Mouse (Mus musculus): ENCODE results near the gene Tbce. TPM values are rescaled to one million over a fixed set of nuclear protein-coding genes. Genes with fewer than 3 reads are reported as not detected.

Tbce gene
- 14.4 and 15.9 TPM in 2 replicates for polyA plus RNA-seq (2012; rRNA removed)

- no peaks in the 10 kb centered on the region for H3K27me3 ChIP-seq (ENCODE audit: control insufficient read depth, insufficient read depth, low read length)
- no peak for TF ChIP-seq CTCF (IDR thresholded peaks at IDR 0.05; ENCODE audit: control insufficient read depth, insufficient read depth, insufficient replicate concordance, low read depth, low read length)
- TF ChIP-seq POLR2A (IDR thresholded peaks at IDR 0.05; ENCODE audit: control insufficient read depth, low read depth, low read length) = peak; percentile 92
These were observed at the start of gene Tbce for GRCm38 (mm10) chr13:14039292-14039965. TSS of gene Tbce (minus strand) at chr13:14039638.

GRCm38 (mm10) chr13:14088669-14089068 lies 49.2 kb upstream of the Tbce start:
- no peak overlapping the region for H3K27ac ChIP-seq (ENCODE audit: control insufficient read depth, insufficient read depth, low read depth, low read length)
- H3K27me3 ChIP-seq (ENCODE audit: control insufficient read depth, insufficient read depth, low read length) = no peaks in the 10 kb centered on the region
- no peak overlapping the region for H3K4me3 ChIP-seq (ENCODE audit: control insufficient read depth, low read depth, low read length)
- no peaks in the 10 kb centered on the region for H3K36me3 ChIP-seq (ENCODE audit: control insufficient read depth, insufficient read depth, low read length)
- H3K4me1 ChIP-seq (ENCODE audit: control insufficient read depth, insufficient read depth, low read length) = no peaks in the 10 kb centered on the region
- TF ChIP-seq POLR2A (IDR thresholded peaks at IDR 0.05; ENCODE audit: control insufficient read depth, low read depth, low read length) = no peak
- no peak for TF ChIP-seq CTCF (IDR thresholded peaks at IDR 0.05; ENCODE audit: control insufficient read depth, insufficient read depth, insufficient replicate concordance, low read depth, low read length)

More at GRCm38 (mm10) chr13:14039292-14039965, at the start of gene Tbce:
- Histone ChIP-seq H3K4me1 (ENCODE audit: control insufficient read depth, insufficient read depth, low read length) (peaks cover 3% of the 10 kb centered on the region), H3K27ac (ENCODE audit: control insufficient read depth, insufficient read depth, low read depth, low read length) (peak within 1 kb of the TSS; percentile 88), H3K4me3 (ENCODE audit: control insufficient read depth, low read depth, low read length) (peak within 1 kb of the TSS; percentile 87), H3K36me3 (ENCODE audit: control insufficient read depth, insufficient read depth, low read length) (no peaks in the 10 kb centered on the region)

- H3K4me3 ChIP-seq (ENCODE audit: control insufficient read depth, low read depth, low read length) = no peak overlapping the region
- H3K27ac ChIP-seq (ENCODE audit: control insufficient read depth, insufficient read depth, low read depth, low read length) = no peak overlapping the region
- no peak for TF ChIP-seq CTCF (IDR thresholded peaks at IDR 0.05; ENCODE audit: control insufficient read depth, insufficient read depth, insufficient replicate concordance, low read depth, low read length)
- no peak for TF ChIP-seq POLR2A (IDR thresholded peaks at IDR 0.05; ENCODE audit: control insufficient read depth, low read depth, low read length)
- no peaks in the 10 kb centered on the region for H3K36me3 ChIP-seq (ENCODE audit: control insufficient read depth, insufficient read depth, low read length)
- no peaks in the 10 kb centered on the region for H3K27me3 ChIP-seq (ENCODE audit: control insufficient read depth, insufficient read depth, low read length)
- H3K4me1 ChIP-seq (ENCODE audit: control insufficient read depth, insufficient read depth, low read length) = no peaks in the 10 kb centered on the region; the same call in 1 of the 2 replicates
These were observed 35.9 kb upstream of the Tbce start for GRCm38 (mm10) chr13:14075326-14075725.

GRCm38 (mm10) chr13:14074371-14074770 lies 34.9 kb upstream of the Tbce start:
- no peak overlapping the region for H3K4me3 ChIP-seq (ENCODE audit: control insufficient read depth, low read depth, low read length)
- no peaks in the 10 kb centered on the region for H3K27me3 ChIP-seq (ENCODE audit: control insufficient read depth, insufficient read depth, low read length)
- H3K36me3 ChIP-seq (ENCODE audit: control insufficient read depth, insufficient read depth, low read length) = no peaks in the 10 kb centered on the region
- no peak overlapping the region for H3K27ac ChIP-seq (ENCODE audit: control insufficient read depth, insufficient read depth, low read depth, low read length)
- no peaks in the 10 kb centered on the region; the same call in 1 of the 2 replicates for H3K4me1 ChIP-seq (ENCODE audit: control insufficient read depth, insufficient read depth, low read length)
- TF ChIP-seq CTCF (IDR thresholded peaks at IDR 0.05; ENCODE audit: control insufficient read depth, insufficient read depth, insufficient replicate concordance, low read depth, low read length) (no peak), POLR2A (IDR thresholded peaks at IDR 0.05; ENCODE audit: control insufficient read depth, low read depth, low read length) (no peak)

GRCm38 (mm10) chr13:14069291-14069690 lies 29.9 kb upstream of the Tbce start:
- Histone ChIP-seq H3K4me3 (ENCODE audit: control insufficient read depth, low read depth, low read length) (no peak overlapping the region), H3K4me1 (ENCODE audit: control insufficient read depth, insufficient read depth, low read length) (no peaks in the 10 kb centered on the region; the same call in 1 of the 2 replicates), H3K27me3 (ENCODE audit: control insufficient read depth, insufficient read depth, low read length) (no peaks in the 10 kb centered on the region), H3K27ac (ENCODE audit: control insufficient read depth, insufficient read depth, low read depth, low read length) (no peak overlapping the region), H3K36me3 (ENCODE audit: control insufficient read depth, insufficient read depth, low read length) (no peaks in the 10 kb centered on the region)
- TF ChIP-seq CTCF (IDR thresholded peaks at IDR 0.05; ENCODE audit: control insufficient read depth, insufficient read depth, insufficient replicate concordance, low read depth, low read length) = no peak
- no peak for TF ChIP-seq POLR2A (IDR thresholded peaks at IDR 0.05; ENCODE audit: control insufficient read depth, low read depth, low read length)

GRCm38 (mm10) chr13:14068035-14068434 lies 28.6 kb upstream of the Tbce start:
- H3K36me3 ChIP-seq (ENCODE audit: control insufficient read depth, insufficient read depth, low read length) = no peaks in the 10 kb centered on the region
- no peaks in the 10 kb centered on the region for H3K27me3 ChIP-seq (ENCODE audit: control insufficient read depth, insufficient read depth, low read length)
- TF ChIP-seq CTCF (IDR thresholded peaks at IDR 0.05; ENCODE audit: control insufficient read depth, insufficient read depth, insufficient replicate concordance, low read depth, low read length) = no peak
- no peak for TF ChIP-seq POLR2A (IDR thresholded peaks at IDR 0.05; ENCODE audit: control insufficient read depth, low read depth, low read length)
- no peak overlapping the region for H3K4me3 ChIP-seq (ENCODE audit: control insufficient read depth, low read depth, low read length)
- H3K4me1 ChIP-seq (ENCODE audit: control insufficient read depth, insufficient read depth, low read length) = no peaks in the 10 kb centered on the region; the same call in 1 of the 2 replicates
- no peak overlapping the region for H3K27ac ChIP-seq (ENCODE audit: control insufficient read depth, insufficient read depth, low read depth, low read length)

GRCm38 (mm10) chr13:14065701-14066100 lies 26.3 kb upstream of the Tbce start:
- H3K4me3 ChIP-seq (ENCODE audit: control insufficient read depth, low read depth, low read length) = no peak overlapping the region

More at GRCm38 (mm10) chr13:14065701-14066100, 26.3 kb upstream of the Tbce start:
- H3K27ac ChIP-seq (ENCODE audit: control insufficient read depth, insufficient read depth, low read depth, low read length) = no peak overlapping the region
- TF ChIP-seq CTCF (IDR thresholded peaks at IDR 0.05; ENCODE audit: control insufficient read depth, insufficient read depth, insufficient replicate concordance, low read depth, low read length) = no peak
- no peak for TF ChIP-seq POLR2A (IDR thresholded peaks at IDR 0.05; ENCODE audit: control insufficient read depth, low read depth, low read length)
- no peaks in the 10 kb centered on the region for H3K36me3 ChIP-seq (ENCODE audit: control insufficient read depth, insufficient read depth, low read length)
- H3K4me1 ChIP-seq (ENCODE audit: control insufficient read depth, insufficient read depth, low read length) = peaks cover 3% of the 10 kb centered on the region; the same call in 1 of the 2 replicates
- no peaks in the 10 kb centered on the region for H3K27me3 ChIP-seq (ENCODE audit: control insufficient read depth, insufficient read depth, low read length)

All from testis, adult 2 months (tissue).